Mouse (Mus musculus) ES-E14 (cell line): ENCODE results near the gene Traip.

Experiments used
- MAFK ChIP-seq: IDR thresholded peaks from 2 replicates; pipeline ENCODE4 v1.6.1; 2014; ENCODE audit warnings: mild to moderate bottlenecking, low read depth, low read length, inconsistent platforms; ENCODE audit not compliant: insufficient read depth
- ZC3H11A ChIP-seq: IDR thresholded peaks from 2 replicates; pipeline ENCODE4 v1.6.1; 2012; ENCODE audit warnings: low read depth, mild to moderate bottlenecking, inconsistent platforms, low read length, borderline replicate concordance

GRCm38 (mm10) chr9:107932221-107932620 is 17.7 kb upstream of the Traip start:
- no peak for TF ChIP-seq MAFK
- TF ChIP-seq ZC3H11A: no peak
